Mouse (Mus musculus) lung, embryonic 16.5 days (tissue): Measurements from ENCODE around the gene Acap2. TPM values are rescaled to one million over a fixed set of nuclear protein-coding genes. Genes with fewer than 3 reads are reported as not detected.

Experiments used
- ATAC-seq: fragments of 200-750 bp; cut with Nextera tagmentation; 2 replicates; pipeline ENCODE4 v1.8.0; 2017; ENCODE audit warnings: low read depth, mild to moderate bottlenecking, moderate library complexity
- H3K27ac ChIP-seq: fragments of 300-500 bp; sonication (generic); 2 replicates; pipeline ENCODE4 v1.5.1; 2014; ENCODE audit warnings: mild to moderate bottlenecking, control low read depth, low read length
- H3K27me3 ChIP-seq: fragments of 300-500 bp; sonication (generic); 2 replicates; pipeline ENCODE4 v1.6.1; 2014; ENCODE audit warnings: low read depth, low read length, mixed read lengths; ENCODE audit not compliant: control insufficient read depth, insufficient read depth
- H3K36me3 ChIP-seq: fragments of 300-500 bp; sonication (generic); 2 replicates; pipeline ENCODE4 v1.6.1; 2014; ENCODE audit warnings: low read length; ENCODE audit not compliant: control insufficient read depth, insufficient read depth
- H3K4me1 ChIP-seq: fragments of 300-500 bp; sonication (generic); replicated peaks from 2 replicates; pipeline ENCODE4 v1.6.1; 2014; ENCODE audit warnings: low read length, mixed read lengths; ENCODE audit not compliant: control insufficient read depth, insufficient read depth
- H3K4me2 ChIP-seq: fragments of 300-500 bp; sonication (generic); 2 replicates; pipeline ENCODE4 v1.6.1; 2014; ENCODE audit warnings: low read depth, low read length, control low read depth
- H3K4me3 ChIP-seq: fragments of 300-500 bp; sonication (generic); 2 replicates; pipeline ENCODE4 v1.5.1; 2014; ENCODE audit warnings: mild to moderate bottlenecking, low read length, control low read depth
- H3K9ac ChIP-seq: fragments of 300-500 bp; sonication (generic); 2 replicates; pipeline ENCODE4 v1.6.1; 2014; ENCODE audit warnings: low read length, control low read depth
- H3K9me3 ChIP-seq: fragments of 300-500 bp; sonication (generic); 2 replicates; pipeline ENCODE4 v1.6.1; 2016; ENCODE audit warnings: low read length; ENCODE audit not compliant: control insufficient read depth
- WGBS: fragments of 180-500 bp; shearing (Covaris S2); extraction: QIAGEN DNeasy Blood & Tissue Kit; methylation state at CpG from one replicate; pipeline ENCODE4 v1.1.7; 2014; 5-methylcytosine and 5-hydroxymethylcytosine counted together
- polyA plus RNA-seq: library from polyadenylated mRNA; unstranded; fragments of >200 nt; fragmentation: Nextera tagmentation; extraction: Ambion mirVana; gene quantifications from 2 replicates; pipeline ENCODE4 v1.2.1, GENCODE M21; 2015

The Acap2 gene
- polyA plus RNA-seq, 1 experiment from 2014 or later: 27.3 TPM

DNA sequence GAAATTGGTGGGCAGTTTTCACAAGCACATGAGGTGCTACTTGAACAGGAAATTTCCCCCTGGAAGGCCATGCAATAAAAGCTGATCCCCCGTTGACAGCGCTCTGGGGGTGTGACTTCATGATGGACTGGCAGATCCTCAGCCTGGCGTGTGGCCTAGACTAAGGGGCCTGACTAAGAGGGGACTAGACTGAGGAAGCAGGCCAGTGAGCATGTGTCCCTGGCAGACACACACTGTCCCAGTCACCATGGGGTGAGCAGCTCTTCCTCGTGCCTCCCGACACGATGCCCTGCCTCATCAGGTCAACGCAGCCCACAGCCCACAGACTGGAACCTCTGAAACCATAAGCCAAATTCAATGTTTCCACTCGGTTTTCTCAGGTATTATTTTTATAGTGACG is 18.5 kb downstream of the Acap2 start:
- H3K9ac ChIP-seq: no peak overlapping the region
- H3K4me3 ChIP-seq: no peak overlapping the region
- H3K9me3 ChIP-seq: no peaks in the 10 kb centered on the region
- peaks cover 30% of the 10 kb centered on the region for H3K4me1 ChIP-seq
- H3K27ac ChIP-seq: 0 out of 2 replicates have a peak overlapping the region, but pooled peaks have one; percentile 16
- 48% methylated on average over 9 of the region's 9 CpGs for whole genome bisulfite sequencing
- H3K36me3 ChIP-seq: no peaks in the 10 kb centered on the region
- no peaks in the 10 kb centered on the region for H3K27me3 ChIP-seq
- peak; percentile 93 for ATAC-seq
- no peak overlapping the region for H3K4me2 ChIP-seq

- ATAC-seq: no peak
- no peak overlapping the region for H3K9ac ChIP-seq
- no peaks in the 10 kb centered on the region for H3K36me3 ChIP-seq
- H3K27ac ChIP-seq: no peak overlapping the region
- H3K4me2 ChIP-seq: no peak overlapping the region
- no peaks in the 10 kb centered on the region for H3K9me3 ChIP-seq
- no peak overlapping the region for H3K4me3 ChIP-seq
- WGBS: 60% methylated on average over 8 of the region's 8 CpGs
- H3K27me3 ChIP-seq: no peaks in the 10 kb centered on the region
- peaks cover 27% of the 10 kb centered on the region for H3K4me1 ChIP-seq
These were observed 20.2 kb downstream of the Acap2 start for GRCm38 (mm10) chr16:31180843-31181242.

GRCm38 (mm10) chr16:31179384-31179783 is 21.7 kb downstream of the Acap2 start:
- WGBS: 74% methylated on average over 5 of the region's 5 CpGs
- H3K4me2 ChIP-seq: no peak overlapping the region
- no peaks in the 10 kb centered on the region for H3K27me3 ChIP-seq
- H3K9me3 ChIP-seq: no peaks in the 10 kb centered on the region
- no peak for ATAC-seq
- no peak overlapping the region for H3K4me3 ChIP-seq
- no peak overlapping the region for H3K9ac ChIP-seq
- H3K36me3 ChIP-seq: no peaks in the 10 kb centered on the region
- H3K27ac ChIP-seq: no peak overlapping the region
- peaks cover 22% of the 10 kb centered on the region for H3K4me1 ChIP-seq

GRCm38 (mm10) chr16:31174880-31175638 is 26.0 kb downstream of the Acap2 start:
- peaks cover 5% of the 10 kb centered on the region; the same call in 1 of the 2 replicates for H3K4me1 ChIP-seq
- no peak overlapping the region for H3K9ac ChIP-seq
- 67% methylated on average over 9 of the region's 9 CpGs for WGBS
- H3K9me3 ChIP-seq: no peaks in the 10 kb centered on the region
- no peaks in the 10 kb centered on the region for H3K27me3 ChIP-seq
- ATAC-seq: no peak
- H3K27ac ChIP-seq: no peak overlapping the region
- H3K4me3 ChIP-seq: no peak overlapping the region
- H3K36me3 ChIP-seq: no peaks in the 10 kb centered on the region
- no peak overlapping the region for H3K4me2 ChIP-seq

DNA sequence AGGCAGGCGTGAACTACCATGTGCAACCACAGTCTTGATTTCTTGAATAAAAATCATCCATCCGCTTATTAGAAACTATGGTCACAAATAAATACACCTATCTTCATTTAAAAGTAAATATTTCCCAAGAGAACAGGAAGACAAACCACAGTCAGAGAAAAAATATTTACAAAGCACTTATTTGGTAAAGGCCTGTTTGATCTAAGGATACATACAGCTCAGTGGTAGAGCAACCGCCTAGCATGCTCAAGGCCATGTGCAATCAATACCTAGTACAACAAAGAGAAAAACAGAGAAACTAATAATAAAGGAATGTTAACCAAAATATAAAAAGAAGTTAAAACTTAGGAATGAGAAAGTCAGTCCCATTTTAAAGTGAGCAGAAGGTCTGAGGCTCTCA is 28.8 kb downstream of the Acap2 start:
- Histone ChIP-seq H3K9me3 (no peaks in the 10 kb centered on the region), H3K4me2 (no peak overlapping the region), H3K27me3 (no peaks in the 10 kb centered on the region), H3K9ac (no peak overlapping the region), H3K4me1 (peaks cover 10% of the 10 kb centered on the region; the same call in 1 of the 2 replicates), H3K36me3 (no peaks in the 10 kb centered on the region), H3K4me3 (no peak overlapping the region), H3K27ac (no peak overlapping the region)
- ATAC-seq: no peak
- 85% methylated on average over 3 of the region's 3 CpGs for WGBS

DNA sequence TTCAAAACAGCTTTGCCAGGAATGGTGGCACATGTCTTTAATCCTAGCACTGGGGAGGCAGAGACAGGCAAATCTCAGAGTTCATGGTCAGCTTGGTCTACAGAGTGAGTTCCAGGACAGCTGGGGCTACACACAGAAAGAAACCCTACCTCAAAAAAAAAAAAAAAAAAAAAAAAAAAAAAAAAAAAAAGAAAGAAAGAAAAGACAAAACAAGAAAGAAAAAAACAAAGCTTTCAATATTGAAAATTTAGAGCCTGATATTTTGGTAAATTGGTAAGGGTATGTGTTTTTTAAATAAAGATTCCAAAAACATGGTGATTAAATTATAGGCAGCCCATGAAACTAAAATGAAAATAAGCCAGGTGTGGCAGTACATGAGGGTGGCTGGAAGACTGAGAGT is 29.6 kb downstream of the Acap2 start:
- ATAC-seq: no peak
- Histone ChIP-seq H3K27ac (no peak overlapping the region), H3K4me1 (peaks cover 12% of the 10 kb centered on the region; the same call in 1 of the 2 replicates), H3K27me3 (no peaks in the 10 kb centered on the region), H3K36me3 (no peaks in the 10 kb centered on the region), H3K4me2 (no peak overlapping the region), H3K9ac (no peak overlapping the region), H3K9me3 (no peaks in the 10 kb centered on the region), H3K4me3 (no peak overlapping the region)

DNA sequence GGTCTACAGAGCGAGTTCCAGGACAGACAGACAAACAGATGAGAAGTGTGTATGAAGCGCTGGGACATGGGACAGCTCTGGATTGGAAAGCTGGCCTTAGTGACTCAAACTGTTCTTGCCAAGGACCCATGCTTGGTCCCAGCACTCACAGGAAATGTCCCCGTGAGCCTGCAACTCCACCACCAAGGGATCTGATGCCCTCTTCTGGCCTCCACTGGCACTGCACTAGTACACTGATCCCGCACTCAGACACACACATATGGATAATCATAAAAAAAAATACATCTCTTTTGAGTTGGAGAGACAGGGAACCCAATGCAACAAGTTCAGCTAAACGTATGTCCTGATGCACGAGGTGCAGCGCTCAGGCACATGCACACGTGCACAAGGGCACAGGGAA is 30.7 kb downstream of the Acap2 start:
- ATAC-seq: no peak
- Histone ChIP-seq H3K4me2 (no peak overlapping the region), H3K27me3 (no peaks in the 10 kb centered on the region), H3K9ac (no peak overlapping the region), H3K4me1 (peaks cover 18% of the 10 kb centered on the region), H3K9me3 (no peaks in the 10 kb centered on the region), H3K27ac (no peak overlapping the region), H3K4me3 (no peak overlapping the region), H3K36me3 (no peaks in the 10 kb centered on the region)
- WGBS: 93% methylated on average over 8 of the region's 8 CpGs

- Histone ChIP-seq H3K4me2 (no peak overlapping the region), H3K4me3 (no peak overlapping the region), H3K9ac (no peak overlapping the region), H3K27me3 (no peaks in the 10 kb centered on the region), H3K9me3 (no peaks in the 10 kb centered on the region), H3K36me3 (no peaks in the 10 kb centered on the region), H3K27ac (no peak overlapping the region), H3K4me1 (peaks cover 23% of the 10 kb centered on the region)
- ATAC-seq: no peak
These were observed 31.4 kb downstream of the Acap2 start for GRCm38 (mm10) chr16:31169596-31169995.

- no peak overlapping the region for H3K4me3 ChIP-seq
- no peaks in the 10 kb centered on the region for H3K36me3 ChIP-seq
- no peak overlapping the region for H3K9ac ChIP-seq
- ATAC-seq: no peak
- H3K4me2 ChIP-seq: no peak overlapping the region
- no peak overlapping the region for H3K27ac ChIP-seq
- peaks cover 23% of the 10 kb centered on the region for H3K4me1 ChIP-seq
- WGBS: 35% methylated on average over 7 of the region's 7 CpGs
- H3K27me3 ChIP-seq: no peaks in the 10 kb centered on the region
- no peaks in the 10 kb centered on the region for H3K9me3 ChIP-seq
These were observed 33.1 kb downstream of the Acap2 start for GRCm38 (mm10) chr16:31167934-31168333.
